Mouse (Mus musculus) liver, embryonic 15.5 days (tissue): Measurements from ENCODE around the gene Clint1. TPM values are rescaled to one million over a fixed set of nuclear protein-coding genes. Genes with fewer than 3 reads are reported as not detected.

Experiments
- ATAC-seq: fragments of 200-750 bp; cut with Nextera tagmentation; 2 replicates; pipeline ENCODE4 v1.8.0; 2017; ENCODE audit warnings: moderate number of reproducible peaks, mild to moderate bottlenecking, moderate library complexity; ENCODE audit not compliant: insufficient read depth
- H3K27ac ChIP-seq: fragments of 300-500 bp; sonication (generic); replicated peaks from 2 replicates; pipeline ENCODE4 v1.5.1; 2015; ENCODE audit warnings: mild to moderate bottlenecking, inconsistent platforms
- H3K27me3 ChIP-seq: fragments of 300-500 bp; sonication (generic); 2 replicates; pipeline ENCODE4 v1.6.1; 2015; ENCODE audit warnings: mild to moderate bottlenecking, inconsistent platforms
- H3K36me3 ChIP-seq: fragments of 300-500 bp; sonication (generic); replicated peaks from 2 replicates; pipeline ENCODE4 v1.6.1; 2015; ENCODE audit warnings: moderate library complexity, mild to moderate bottlenecking, inconsistent platforms
- H3K4me1 ChIP-seq: fragments of 300-500 bp; sonication (generic); replicated peaks from 2 replicates; pipeline ENCODE4 v1.6.1; 2015; ENCODE audit warnings: inconsistent platforms
- H3K4me2 ChIP-seq: fragments of 300-500 bp; sonication (generic); 2 replicates; pipeline ENCODE4 v1.6.1; 2015; ENCODE audit warnings: moderate library complexity, mild to moderate bottlenecking, inconsistent platforms
- H3K4me3 ChIP-seq: fragments of 300-500 bp; sonication (generic); replicated peaks from 2 replicates; pipeline ENCODE4 v1.5.1; 2015; ENCODE audit warnings: mild to moderate bottlenecking, inconsistent platforms
- H3K9ac ChIP-seq: fragments of 300-500 bp; sonication (generic); 2 replicates; pipeline ENCODE4 v1.6.1; 2015; ENCODE audit warnings: moderate library complexity, mild to moderate bottlenecking, inconsistent platforms
- H3K9me3 ChIP-seq: fragments of 300-500 bp; sonication (generic); replicated peaks from 2 replicates; pipeline ENCODE4 v1.6.1; 2016; ENCODE audit warnings: inconsistent platforms
- WGBS: fragments of 180-500 bp; shearing (Covaris S2); methylation state at CpG from one replicate; pipeline ENCODE4 v1.1.7; 2015; ENCODE audit warnings: mixed read lengths; ENCODE audit not compliant: insufficient replicate concordance; 5-methylcytosine and 5-hydroxymethylcytosine counted together
- polyA plus RNA-seq: library from polyadenylated mRNA; unstranded; fragments of >200 nt; fragmentation: Nextera tagmentation; extraction: Ambion mirVana; gene quantifications from 2 replicates; pipeline ENCODE4 v1.2.1, GENCODE M21; 2015

The Clint1 gene
- polyA plus RNA-seq, 1 experiment from 2014 or later = 53.8 TPM

DNA sequence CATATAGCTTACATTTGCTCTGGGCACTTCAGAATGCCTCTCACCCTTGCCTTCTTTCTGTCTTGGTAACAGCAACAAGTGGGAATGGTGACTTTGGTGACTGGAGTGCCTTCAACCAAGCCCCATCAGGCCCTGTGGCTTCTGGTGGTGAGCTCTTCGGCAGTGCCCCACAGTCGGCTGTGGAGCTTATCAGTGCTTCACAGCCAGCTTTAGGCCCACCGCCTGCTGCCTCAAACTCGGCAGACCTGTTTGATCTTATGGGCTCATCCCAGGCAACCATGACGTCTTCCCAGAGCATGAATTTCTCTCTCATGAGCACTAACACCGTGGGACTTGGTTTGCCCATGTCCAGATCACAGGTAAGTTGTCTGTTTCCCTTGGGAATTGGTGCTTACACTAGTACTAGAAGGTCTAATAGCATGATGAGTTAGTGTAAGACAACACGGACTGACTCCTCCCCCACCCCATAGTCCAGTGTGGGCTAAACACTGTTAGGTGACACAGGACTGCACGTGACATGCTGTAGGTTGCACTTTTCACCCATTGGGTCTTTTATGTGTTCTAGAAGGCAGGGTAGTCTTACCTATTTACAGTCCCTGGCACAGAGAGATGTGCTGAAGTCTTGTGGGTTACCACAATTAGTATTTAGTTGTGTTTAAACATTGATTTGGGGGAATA is 54.4 kb downstream of the Clint1 start:
- Histone ChIP-seq H3K36me3 (peaks cover 79% of the 10 kb centered on the region), H3K4me3 (no peak overlapping the region), H3K27ac (peak overlapping the region; percentile 29), H3K27me3 (no peaks in the 10 kb centered on the region), H3K9me3 (no peaks in the 10 kb centered on the region), H3K4me1 (peaks cover 23% of the 10 kb centered on the region), H3K4me2 (peak overlapping the region; percentile 29; the same call in 1 of the 2 replicates), H3K9ac (0 out of 2 replicates have a peak overlapping the region, but pooled peaks have one; percentile 13)
- 26% methylated on average over 8 of the region's 8 CpGs for WGBS
- peak; percentile 94 for ATAC-seq

DNA sequence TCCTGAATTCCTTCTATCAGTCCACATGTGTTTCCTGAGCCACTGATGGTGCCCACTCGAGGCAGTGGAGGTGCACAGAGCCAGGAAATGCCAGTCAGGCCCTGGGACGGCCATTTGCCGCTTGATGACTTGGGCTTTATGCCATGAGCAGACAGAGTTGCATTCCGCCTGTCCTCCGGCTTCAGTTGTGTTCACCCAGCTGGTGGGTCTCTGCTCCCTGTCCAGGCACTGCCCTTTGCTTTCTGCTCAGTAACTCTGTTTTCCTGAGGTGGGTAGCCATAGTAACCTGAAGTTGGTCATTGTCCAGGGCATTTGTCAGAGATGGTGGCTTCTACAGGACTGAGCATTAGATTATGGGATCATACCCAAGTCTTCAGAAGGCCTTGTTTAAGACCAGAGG is 55.5 kb downstream of the Clint1 start:
- 80% methylated on average over 5 of the region's 5 CpGs for WGBS
- peaks cover 23% of the 10 kb centered on the region for H3K4me1 ChIP-seq
- H3K27ac ChIP-seq = no peak overlapping the region
- H3K9ac ChIP-seq = no peak overlapping the region
- no peak for ATAC-seq
- no peak overlapping the region for H3K4me2 ChIP-seq
- no peaks in the 10 kb centered on the region for H3K9me3 ChIP-seq
- peaks cover 83% of the 10 kb centered on the region for H3K36me3 ChIP-seq
- H3K27me3 ChIP-seq = no peaks in the 10 kb centered on the region
- no peak overlapping the region for H3K4me3 ChIP-seq

DNA sequence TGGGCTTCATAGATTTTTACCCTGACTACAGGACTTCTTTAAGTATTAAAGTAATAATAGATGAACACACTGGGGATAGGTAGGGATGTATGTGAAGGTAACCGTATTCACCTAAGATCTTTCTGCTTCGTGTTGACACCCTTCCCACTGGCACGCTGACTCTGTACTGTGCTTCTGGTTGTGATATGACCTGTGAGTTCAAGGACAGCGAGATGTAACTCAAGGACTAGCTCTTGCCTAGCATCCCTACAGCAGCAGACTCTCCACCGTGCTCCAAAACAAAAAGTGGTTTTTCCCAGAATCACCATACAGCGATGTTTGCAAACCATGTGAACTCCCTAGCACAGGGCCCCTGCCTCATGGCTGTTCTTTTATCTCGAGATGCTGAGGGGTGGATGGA is 56.2 kb downstream of the Clint1 start:
- Histone ChIP-seq H3K27me3 (no peaks in the 10 kb centered on the region), H3K9ac (no peak overlapping the region), H3K4me3 (no peak overlapping the region), H3K4me1 (peaks cover 23% of the 10 kb centered on the region), H3K36me3 (peaks cover 79% of the 10 kb centered on the region), H3K4me2 (no peak overlapping the region), H3K27ac (no peak overlapping the region), H3K9me3 (no peaks in the 10 kb centered on the region)
- 81% methylated on average over 7 of the region's 7 CpGs for WGBS
- ATAC-seq = no peak

DNA sequence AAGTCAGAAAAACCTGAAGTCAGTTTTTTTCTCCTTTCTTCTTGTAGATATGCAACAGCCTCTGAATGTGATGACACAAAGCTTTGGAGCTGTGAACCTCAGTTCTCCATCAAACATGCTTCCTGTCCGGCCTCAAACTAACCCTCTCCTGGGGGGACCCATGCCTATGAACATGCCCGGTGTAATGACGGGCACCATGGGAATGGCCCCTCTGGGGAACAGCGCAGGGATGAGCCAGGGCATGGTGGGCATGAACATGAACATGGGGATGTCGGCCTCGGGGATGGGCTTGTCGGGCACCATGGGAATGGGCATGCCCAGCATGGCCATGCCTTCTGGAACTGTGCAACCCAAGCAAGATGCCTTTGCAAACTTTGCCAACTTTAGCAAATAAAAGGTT is 57.0 kb downstream of the Clint1 start:
- Histone ChIP-seq H3K27ac (no peak overlapping the region), H3K9me3 (no peaks in the 10 kb centered on the region), H3K9ac (no peak overlapping the region), H3K4me3 (no peak overlapping the region), H3K4me1 (peaks cover 23% of the 10 kb centered on the region), H3K27me3 (no peaks in the 10 kb centered on the region), H3K4me2 (no peak overlapping the region), H3K36me3 (peaks cover 71% of the 10 kb centered on the region)
- no peak for ATAC-seq
- 89% methylated on average over 7 of the region's 7 CpGs for WGBS

DNA sequence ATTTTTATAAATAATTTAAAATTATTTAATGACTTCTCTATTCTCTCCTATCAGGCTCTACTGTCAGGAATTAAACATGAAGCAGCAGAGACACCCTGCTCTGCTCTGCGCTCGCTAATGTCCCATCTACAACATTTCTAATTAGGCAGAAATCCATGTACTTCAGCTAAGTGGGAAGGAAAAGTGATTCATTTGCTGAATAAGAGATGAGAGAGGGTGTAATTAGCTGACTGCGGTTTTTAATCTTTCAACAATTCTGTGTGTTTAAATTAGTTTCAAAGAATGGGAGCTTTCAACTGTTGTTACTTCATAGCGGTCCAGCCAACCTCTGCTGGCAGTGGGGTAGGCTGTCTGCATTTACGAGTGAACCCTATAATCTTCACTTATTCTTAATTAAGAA is 58.9 kb downstream of the Clint1 start:
- Histone ChIP-seq H3K27me3 (no peaks in the 10 kb centered on the region), H3K4me3 (no peak overlapping the region), H3K36me3 (peaks cover 64% of the 10 kb centered on the region), H3K9ac (no peak overlapping the region), H3K4me1 (peaks cover 18% of the 10 kb centered on the region), H3K9me3 (no peaks in the 10 kb centered on the region), H3K4me2 (no peak overlapping the region), H3K27ac (no peak overlapping the region)
- WGBS = 92% methylated on average over 5 of the region's 5 CpGs
- ATAC-seq = no peak

DNA sequence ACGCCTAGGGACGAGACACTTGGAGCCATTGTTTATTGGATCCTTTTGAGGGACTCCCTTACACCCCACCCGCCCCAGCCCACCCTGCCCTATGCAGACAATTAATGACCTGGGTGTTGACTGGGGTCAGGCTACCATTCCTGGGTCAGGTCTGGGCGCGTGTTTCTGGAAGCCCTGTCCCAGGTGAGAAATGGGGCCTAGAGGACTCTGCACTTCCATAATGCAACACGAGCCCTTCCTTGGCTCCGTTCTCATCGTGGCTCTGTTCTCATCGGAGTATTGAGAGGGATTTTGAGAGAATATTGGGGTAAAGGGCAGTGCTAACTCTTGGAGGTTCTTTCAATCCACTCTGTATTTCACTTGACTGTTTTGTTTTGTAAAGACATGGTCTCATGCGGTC is 64.3 kb downstream of the Clint1 start:
- H3K4me3 ChIP-seq = no peak overlapping the region
- WGBS = 80% methylated on average over 10 of the region's 10 CpGs
- ATAC-seq = no peak

DNA sequence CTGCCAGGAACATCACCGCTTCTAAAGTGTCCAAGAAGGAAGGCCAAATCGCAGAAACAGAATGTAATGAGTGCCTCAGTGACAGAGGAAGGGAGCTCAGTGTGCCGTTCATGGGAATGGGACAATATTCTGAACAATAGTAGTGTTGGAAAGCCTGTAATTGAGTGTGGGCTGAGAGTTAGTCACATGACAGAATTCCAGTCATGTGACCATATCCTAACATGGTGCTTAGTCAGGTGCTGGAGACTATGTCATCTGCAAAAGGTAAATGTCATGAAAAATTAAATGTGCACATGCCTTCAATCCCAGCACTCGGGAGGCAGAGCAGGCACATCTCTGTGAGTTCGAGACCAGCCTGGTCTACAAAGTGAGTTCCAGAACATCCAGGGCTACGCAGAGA is 66.2 kb downstream of the Clint1 start:
- peaks cover 6% of the 10 kb centered on the region; the same call in 1 of the 2 replicates for H3K4me1 ChIP-seq
- H3K36me3 ChIP-seq = no peaks in the 10 kb centered on the region
- 79% methylated on average over 6 of the region's 6 CpGs for WGBS
- H3K4me3 ChIP-seq = no peak overlapping the region
- H3K27me3 ChIP-seq = no peaks in the 10 kb centered on the region; the same call in 1 of the 2 replicates
- ATAC-seq = no peak
- H3K4me2 ChIP-seq = no peak overlapping the region
- no peaks in the 10 kb centered on the region for H3K9me3 ChIP-seq
- H3K9ac ChIP-seq = no peak overlapping the region
- H3K27ac ChIP-seq = no peak overlapping the region

More for the DNA sequence above, 64.3 kb downstream of the Clint1 start:
- peaks cover 15% of the 10 kb centered on the region for H3K36me3 ChIP-seq
- no peak overlapping the region for H3K27ac ChIP-seq
- no peak overlapping the region for H3K9ac ChIP-seq
- H3K9me3 ChIP-seq = no peaks in the 10 kb centered on the region
- H3K4me1 ChIP-seq = no peaks in the 10 kb centered on the region
- H3K27me3 ChIP-seq = no peaks in the 10 kb centered on the region
- H3K4me2 ChIP-seq = no peak overlapping the region

DNA sequence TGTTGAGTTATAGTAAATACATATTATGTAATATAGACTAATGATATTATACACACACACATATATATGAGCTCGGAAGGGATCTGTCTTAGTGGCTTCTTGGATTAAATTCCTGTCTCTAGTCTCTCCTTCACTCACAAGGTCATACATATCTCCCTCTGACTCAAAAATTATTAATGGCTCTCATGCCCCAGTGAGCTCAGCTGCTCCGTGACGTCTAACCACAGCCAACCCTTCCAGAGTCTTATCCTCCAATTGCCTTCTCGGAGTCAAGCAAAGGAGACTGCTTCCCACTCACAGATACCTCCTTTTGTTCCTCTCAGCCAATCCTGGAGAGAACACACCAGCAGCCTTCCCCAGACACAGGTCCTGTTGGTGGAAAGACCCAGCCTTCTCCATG is 67.0 kb downstream of the Clint1 start:
- Histone ChIP-seq H3K27me3 (no peaks in the 10 kb centered on the region; the same call in 1 of the 2 replicates), H3K4me2 (no peak overlapping the region), H3K9me3 (no peaks in the 10 kb centered on the region), H3K36me3 (no peaks in the 10 kb centered on the region), H3K4me1 (peaks cover 6% of the 10 kb centered on the region; the same call in 1 of the 2 replicates), H3K9ac (no peak overlapping the region), H3K4me3 (no peak overlapping the region), H3K27ac (no peak overlapping the region)
- 65% methylated on average over 4 of the region's 4 CpGs for WGBS
- ATAC-seq = no peak

DNA sequence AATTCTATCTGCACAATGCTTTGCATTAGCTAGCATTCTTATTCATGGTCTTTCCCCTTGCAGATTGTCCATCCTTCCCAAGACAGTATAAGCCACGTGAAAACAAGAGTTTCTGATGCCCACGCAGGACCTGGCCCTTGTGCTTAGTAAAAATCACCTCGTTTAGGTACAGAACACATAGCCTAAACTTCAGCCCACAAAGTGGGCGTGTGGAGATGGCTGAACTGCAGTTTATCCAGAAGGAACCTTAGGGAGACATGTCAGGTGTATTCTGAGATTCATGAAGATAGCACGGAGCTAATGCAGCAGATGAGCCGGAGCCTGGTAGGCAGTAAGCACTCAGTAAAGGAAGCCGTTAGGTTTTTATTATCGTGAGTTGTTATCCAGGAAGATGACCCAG is 69.2 kb downstream of the Clint1 start:
- peak overlapping the region; percentile 27 for H3K4me2 ChIP-seq
- no peak overlapping the region for H3K27ac ChIP-seq
- H3K4me3 ChIP-seq = no peak overlapping the region
- H3K9ac ChIP-seq = no peak overlapping the region
- peaks cover 6% of the 10 kb centered on the region; the same call in 1 of the 2 replicates for H3K4me1 ChIP-seq
- H3K9me3 ChIP-seq = no peaks in the 10 kb centered on the region
- WGBS = 52% methylated on average over 8 of the region's 8 CpGs
- no peak for ATAC-seq
- peaks cover 1% of the 10 kb centered on the region; the same call in 1 of the 2 replicates for H3K27me3 ChIP-seq
- H3K36me3 ChIP-seq = no peaks in the 10 kb centered on the region

DNA sequence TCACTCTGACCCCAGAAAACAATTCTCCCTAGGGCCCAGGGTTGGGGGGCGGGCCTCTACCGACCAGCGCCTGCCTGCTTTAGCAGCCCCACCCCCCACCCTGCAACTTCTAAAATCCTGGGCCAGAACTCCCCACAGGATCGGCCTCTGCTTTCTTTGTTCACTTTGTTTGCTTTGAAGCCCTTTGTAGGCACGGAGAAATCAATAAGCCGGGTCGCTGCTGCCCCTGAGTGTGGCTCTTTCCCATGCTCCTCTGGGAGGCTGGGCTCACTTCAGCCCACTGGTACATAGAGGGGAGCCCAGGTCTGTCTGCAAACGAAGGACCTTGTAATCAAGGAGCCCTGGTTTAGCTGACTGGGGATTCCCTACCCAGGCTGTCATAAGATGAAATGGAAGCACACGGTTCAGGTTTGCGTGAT is 69.6 kb downstream of the Clint1 start:
- peak; percentile 28; the same call in 1 of the 2 replicates for ATAC-seq

DNA sequence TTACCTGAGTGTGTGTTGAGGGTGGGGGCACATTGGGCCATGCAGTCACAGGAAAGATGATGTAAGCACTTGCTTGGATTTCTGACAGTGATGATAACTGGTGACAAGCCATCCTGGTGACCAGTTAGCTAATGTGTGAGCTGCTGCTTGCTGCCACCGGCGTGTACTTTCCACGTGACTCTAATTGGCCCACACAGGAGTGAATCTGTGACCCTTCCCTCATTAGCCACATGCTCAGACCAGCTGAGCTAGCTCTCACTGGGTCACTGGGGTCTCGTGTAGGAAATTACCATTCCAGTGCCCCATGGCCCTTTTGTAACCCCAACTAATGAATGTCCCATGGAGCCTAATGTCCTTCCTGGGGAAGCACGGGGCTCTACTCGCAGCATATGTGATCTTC is 73.6 kb downstream of the Clint1 start:
- Histone ChIP-seq H3K27ac (no peak overlapping the region), H3K4me3 (no peak overlapping the region), H3K4me1 (peaks cover 11% of the 10 kb centered on the region; the same call in 1 of the 2 replicates), H3K36me3 (0 out of 2 replicates have a peak, but pooled peaks cover 4% of the 10 kb centered on the region), H3K9ac (no peak overlapping the region), H3K27me3 (peaks cover 5% of the 10 kb centered on the region; the same call in 1 of the 2 replicates), H3K4me2 (no peak overlapping the region), H3K9me3 (no peaks in the 10 kb centered on the region)
- 63% methylated on average over 6 of the region's 6 CpGs for WGBS
- ATAC-seq = no peak

More for the DNA sequence above, 69.6 kb downstream of the Clint1 start:
- H3K4me2 ChIP-seq = peak overlapping the region; percentile 27
- H3K9me3 ChIP-seq = no peaks in the 10 kb centered on the region
- peaks cover 5% of the 10 kb centered on the region; the same call in 1 of the 2 replicates for H3K27me3 ChIP-seq
- no peaks in the 10 kb centered on the region for H3K36me3 ChIP-seq
- WGBS = 38% methylated on average over 10 of the region's 10 CpGs
- H3K9ac ChIP-seq = no peak overlapping the region
- H3K4me3 ChIP-seq = no peak overlapping the region
- H3K4me1 ChIP-seq = peaks cover 8% of the 10 kb centered on the region; the same call in 1 of the 2 replicates
- no peak overlapping the region for H3K27ac ChIP-seq
